Mouse (Mus musculus) neutrophil, adult 65 days (primary cell): ENCODE measurements around the gene Gm43738. TPM values are rescaled to one million over a fixed set of nuclear protein-coding genes. Genes with fewer than 3 reads are reported as not detected.

Experiments used
- total RNA-seq: library from RNA; stranded (reverse); gene quantifications from 2 replicates; pipeline ENCODE4 v1.2.4, GENCODE M21; 2023

Gene Gm43738
- total RNA-seq: not detected in 2 replicates

DNA sequence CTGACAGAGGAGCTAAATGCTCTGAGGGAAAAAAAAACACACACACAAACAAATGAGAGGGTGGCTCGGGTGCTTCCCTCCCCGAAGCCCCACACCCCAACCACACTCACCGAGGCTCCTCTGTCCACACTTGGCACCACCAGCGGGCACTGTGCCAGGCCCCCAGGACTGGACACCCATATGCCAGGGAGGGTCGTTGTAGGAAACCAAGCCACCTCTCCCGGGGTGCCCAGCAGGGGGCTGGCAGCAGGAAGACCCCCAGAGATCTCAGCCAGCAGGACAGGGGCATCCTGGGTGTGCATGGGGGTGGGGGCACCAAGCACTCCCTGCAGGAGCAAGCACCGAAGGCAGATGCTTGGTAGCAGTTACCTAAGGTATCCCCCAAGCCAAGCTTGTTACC, at the start of gene Gm43738:
Gm43738 (minus strand) TSS at position 289 of the 400 bp plus-strand sequence.

DNA sequence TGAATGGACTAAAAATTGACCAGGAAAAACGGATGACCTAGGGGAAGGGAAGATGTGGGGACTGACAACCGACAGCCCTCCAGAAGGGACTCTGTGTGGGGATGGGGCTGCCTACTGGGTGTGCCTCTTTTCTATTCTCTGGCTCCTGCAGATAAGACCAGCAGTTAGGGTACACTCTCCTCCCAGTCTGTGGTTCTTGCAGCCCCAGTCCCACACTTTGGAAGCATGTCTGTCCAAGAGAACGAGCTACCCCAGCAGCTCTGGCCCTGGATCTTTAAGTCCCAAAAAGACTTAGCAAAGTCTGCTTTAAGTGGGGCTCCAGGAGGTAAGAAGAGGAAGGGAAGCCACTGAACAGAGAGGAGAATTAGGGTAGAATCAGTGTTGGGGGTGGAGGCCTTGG, 35.1 kb upstream of the Gm43738 start, which contains the start of gene Pklr:
Pklr (plus strand) TSS at position 185 of the 400 bp plus-strand sequence.

DNA sequence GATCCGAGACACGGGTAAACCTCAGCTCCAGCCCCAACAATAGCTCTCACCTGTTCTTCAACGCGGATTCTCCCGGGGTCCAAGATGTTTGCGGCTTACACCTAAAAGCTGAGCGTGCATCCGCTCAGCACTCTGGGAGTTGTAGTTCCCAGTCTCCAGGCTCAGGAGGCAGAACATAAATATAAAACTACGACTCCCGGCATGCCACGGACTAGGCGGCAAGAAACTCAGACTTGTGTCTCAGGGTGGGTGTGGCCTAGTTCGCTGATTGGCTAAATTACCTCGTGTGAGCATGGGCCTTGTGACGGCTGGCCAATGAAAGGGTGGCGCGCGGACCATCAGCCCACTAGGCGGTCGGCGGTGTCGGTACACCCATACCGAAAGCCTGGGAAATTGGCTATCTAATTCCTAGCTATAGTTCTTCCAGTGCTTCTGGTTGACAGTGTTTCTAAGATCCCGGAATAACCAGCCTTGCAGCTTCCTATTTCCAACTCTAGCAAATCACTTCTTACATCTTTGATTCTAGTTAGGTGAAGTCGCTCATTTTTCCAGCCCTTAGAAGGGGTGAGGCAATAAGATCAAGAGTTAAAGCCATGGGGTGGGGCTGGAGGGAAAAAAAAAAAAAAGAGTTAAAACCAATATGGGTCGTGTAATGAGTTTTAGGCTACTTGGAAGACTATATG, 1.1 kb upstream of the Gm43738 start, which contains the start of gene Fdps:
Fdps (minus strand) TSS at position 148 of the 683 bp plus-strand sequence.

DNA sequence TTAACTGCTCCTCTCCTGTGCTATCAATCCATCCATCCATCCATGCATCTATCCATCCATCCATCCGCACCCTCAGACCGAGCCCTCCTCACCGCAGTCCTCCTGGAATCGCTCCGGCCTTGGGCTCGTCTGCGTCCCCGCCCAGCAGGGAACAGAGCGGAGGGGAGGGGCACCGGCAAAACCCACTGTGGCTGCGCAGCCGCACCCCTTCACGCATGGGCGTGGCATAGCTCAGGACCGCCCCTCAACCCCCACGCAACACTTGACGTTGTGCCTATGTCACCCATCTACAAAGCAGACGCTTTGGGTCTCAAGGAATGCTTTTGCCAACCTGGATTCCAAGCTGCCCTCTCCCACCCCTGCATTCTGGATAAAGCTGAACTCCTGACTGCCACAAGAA, 7.7 kb downstream of the Gm43738 start, which contains the start of gene Rusc1:
Rusc1 (minus strand) TSS at position 137 of the 400 bp plus-strand sequence.

Other genes starting within 250 kb of the Gm43738 start
- gene Msto1, start 187.1 kb downstream of the Gm43738 start, total RNA-seq: 4.0 and 5.5 TPM in 2 replicates
- gene Ash1l, start 150.5 kb downstream of the Gm43738 start, total RNA-seq: 29.5 and 43.5 TPM in 2 replicates
- gene Dap3, start 149.9 kb downstream of the Gm43738 start, total RNA-seq: 57.7 and 64.3 TPM in 2 replicates
- gene Rusc1, start 7.8 kb downstream of the Gm43738 start, total RNA-seq: 17.2 and 19.6 TPM in 2 replicates
- 19.3 and 28.2 TPM in 2 replicates for gene Fdps, start 860 bp upstream of the Gm43738 start, total RNA-seq
- gene Pklr, start 35.0 kb upstream of the Gm43738 start, total RNA-seq: 0.32 and 1.0 TPM in 2 replicates
- not detected in 2 replicates for gene Hcn3, start 59.1 kb upstream of the Gm43738 start, total RNA-seq
- 52.6 and 57.6 TPM in 2 replicates for gene Clk2, start 63.7 kb upstream of the Gm43738 start, total RNA-seq
- 34.0 and 35.9 TPM in 2 replicates for gene Scamp3, start 76.4 kb upstream of the Gm43738 start, total RNA-seq
- 5.8 and 6.9 TPM in 2 replicates for gene Fam189b, start 82.0 kb upstream of the Gm43738 start, total RNA-seq
- 78.7 and 83.6 TPM in 2 replicates for gene Gba, start 101.8 kb upstream of the Gm43738 start, total RNA-seq
- 1.1 and 1.2 TPM in 2 replicates for gene Thbs3, start 114.1 kb upstream of the Gm43738 start, total RNA-seq
- gene Mtx1, start 126.0 kb upstream of the Gm43738 start, total RNA-seq: 50.5 and 53.4 TPM in 2 replicates
- gene Muc1, start 128.0 kb upstream of the Gm43738 start, total RNA-seq: not detected in 2 replicates
- gene Krtcap2, start 144.9 kb upstream of the Gm43738 start, total RNA-seq: 29.1 and 52.6 TPM in 2 replicates
- gene Trim46, start 145.2 kb upstream of the Gm43738 start, total RNA-seq: 0.41 and 0.88 TPM in 2 replicates
- gene Dpm3, start 158.3 kb upstream of the Gm43738 start, total RNA-seq: 32.9 and 36.0 TPM in 2 replicates
- gene Slc50a1, start 169.5 kb upstream of the Gm43738 start, total RNA-seq: 16.1 and 18.9 TPM in 2 replicates
- gene Efna1, start 180.0 kb upstream of the Gm43738 start, total RNA-seq: not detected in 2 replicates
- not detected in 2 replicates for gene Efna3, start 221.9 kb upstream of the Gm43738 start, total RNA-seq
- not detected in 2 replicates for gene Efna4, start 236.9 kb upstream of the Gm43738 start, total RNA-seq
- gene Adam15, start 248.9 kb upstream of the Gm43738 start, total RNA-seq: 100 and 106 TPM in 2 replicates